Mouse (Mus musculus): ENCODE measurements at regions not wholly inside any gene's neighbourhood (a gene's known extent, or its start where the extent isn't known, plus 50 kb on each side); places are given as distances from the start of the nearest gene placed in this dataset.

GRCm38 (mm10) chr13:44636008-44636335 is 93.3 kb upstream of the Jarid2 start:
- TF ChIP-seq CTCF (IDR thresholded peaks at IDR 0.05; ENCODE audit: extremely low read depth, insufficient read length, insufficient replicate concordance, low read depth, low read length) = no peak
- TF ChIP-seq POLR2A (IDR thresholded peaks at IDR 0.05; ENCODE audit: low read depth, low read length) = no peak

Data from small intestine, adult 2 months (tissue).